Mouse (Mus musculus) stomach, embryonic 14.5 days (tissue): Measurements from ENCODE around the gene Fastk. TPM values are rescaled to one million over a fixed set of nuclear protein-coding genes. Genes with fewer than 3 reads are reported as not detected.
A peak's percentile ranks its signal among the peaks of the same experiment; 100 is the strongest.

ENCODE experiments used
- ATAC-seq: fragments of 200-750 bp; cut with Nextera tagmentation; 2 replicates; pipeline ENCODE4 v1.8.0; 2017; ENCODE audit warnings: low read depth, moderate TSS enrichment; ENCODE audit not compliant: insufficient number of reproducible peaks, insufficient read depth, low FRiP score
- H3K27ac ChIP-seq: fragments of 300-500 bp; sonication (generic); 2 replicates; pipeline ENCODE4 v1.5.1; 2014; ENCODE audit warnings: mild to moderate bottlenecking, low read length, moderate library complexity, mixed read lengths
- H3K27me3 ChIP-seq: fragments of 300-500 bp; sonication (generic); 2 replicates; pipeline ENCODE4 v1.6.1; 2014; ENCODE audit warnings: low read length, control low read depth, mixed read lengths; ENCODE audit not compliant: control insufficient read depth, insufficient read depth
- H3K36me3 ChIP-seq: fragments of 300-500 bp; sonication (generic); 2 replicates; pipeline ENCODE4 v1.6.1; 2014; ENCODE audit warnings: mild to moderate bottlenecking, control low read depth, low read length, moderate library complexity, mixed read lengths; ENCODE audit not compliant: control insufficient read depth, insufficient read depth
- H3K4me1 ChIP-seq: fragments of 300-500 bp; sonication (generic); 2 replicates; pipeline ENCODE4 v1.6.1; 2014; ENCODE audit warnings: low read length, control low read depth, mixed read lengths; ENCODE audit not compliant: control insufficient read depth, insufficient read depth
- H3K4me2 ChIP-seq: fragments of 300-500 bp; sonication (generic); replicated peaks from 2 replicates; pipeline ENCODE4 v1.6.1; 2014; ENCODE audit warnings: low read depth, low read length, control low read depth
- H3K4me3 ChIP-seq: fragments of 300-500 bp; sonication (generic); 2 replicates; pipeline ENCODE4 v1.5.1; 2014; ENCODE audit warnings: low read depth, low read length, control low read depth
- H3K9ac ChIP-seq: fragments of 300-500 bp; sonication (generic); replicated peaks from 2 replicates; pipeline ENCODE4 v1.6.1; 2014; ENCODE audit warnings: low read depth, mild to moderate bottlenecking, control low read depth, low read length, moderate library complexity, mixed read lengths
- H3K9me3 ChIP-seq: fragments of 300-500 bp; sonication (generic); 2 replicates; pipeline ENCODE4 v1.6.1; 2016; ENCODE audit warnings: low read depth, low read length, control low read depth; ENCODE audit not compliant: control insufficient read depth
- WGBS: fragments of 180-500 bp; shearing (Covaris S2); extraction: QIAGEN DNeasy Blood & Tissue Kit; methylation state at CpG from one replicate; pipeline ENCODE4 v1.1.7; 2014; 5-methylcytosine and 5-hydroxymethylcytosine counted together
- polyA plus RNA-seq: library from polyadenylated mRNA; unstranded; fragments of >200 nt; fragmentation: Nextera tagmentation; extraction: Ambion mirVana; gene quantifications from 2 replicates; pipeline ENCODE4 v1.2.1, GENCODE M21; 2014

Gene Fastk
- polyA plus RNA-seq, 1 experiment from 2014 or later, result 102 TPM

DNA sequence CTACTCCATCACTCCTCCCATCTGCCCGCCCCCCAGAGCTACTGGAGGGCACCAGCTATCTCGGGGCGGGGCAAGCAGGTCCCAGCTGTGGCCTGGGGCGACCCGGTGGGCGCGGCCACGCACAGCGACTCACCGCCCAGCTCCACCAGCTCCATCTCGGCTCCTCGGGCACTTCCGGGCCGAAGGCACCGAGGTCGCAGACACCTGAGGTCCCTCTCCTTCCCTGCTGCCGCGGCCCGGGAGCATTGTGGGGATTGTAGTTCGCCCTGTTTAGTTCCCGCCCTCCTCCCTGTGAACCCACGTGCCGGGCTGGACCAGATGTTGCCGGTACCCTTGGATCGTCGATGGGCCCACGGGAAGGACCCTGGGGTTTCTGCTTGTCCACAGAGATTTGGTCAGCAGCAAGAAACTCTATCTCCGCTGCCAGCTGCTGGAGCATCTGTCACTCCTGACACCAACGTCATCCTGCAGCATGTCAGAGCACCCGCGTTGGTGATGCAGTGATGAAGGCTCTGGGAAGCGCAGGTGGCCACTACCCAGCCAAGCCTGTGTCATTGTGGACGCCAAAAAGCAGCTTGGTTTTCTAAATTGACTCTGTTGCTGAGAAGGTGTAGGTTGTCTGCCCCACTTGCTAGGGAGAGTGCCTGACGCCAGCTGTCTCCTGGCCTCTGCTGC, 2.7 kb upstream of the Fastk start, which contains the start of gene Tmub1:
Tmub1 (minus strand) TSS at position 231 of the 675 bp plus-strand sequence.
- peak within 1 kb of the TSS; percentile 38 for H3K9ac ChIP-seq
- H3K4me3 ChIP-seq, result peak within 1 kb of the TSS; percentile 70
- no peaks in the 10 kb centered on the region for H3K9me3 ChIP-seq
- H3K4me1 ChIP-seq, result peaks cover 22% of the 10 kb centered on the region
- peaks cover 5% of the 10 kb centered on the region for H3K36me3 ChIP-seq
- H3K4me2 ChIP-seq, result peak within 1 kb of the TSS; percentile 78
- H3K27ac ChIP-seq, result 0 out of 2 replicates have a peak within 1 kb of the TSS, but pooled peaks have one; percentile 16
- 3% methylated on average over 34 of the region's 34 CpGs for WGBS
- peak; percentile 62 for ATAC-seq
- no peaks in the 10 kb centered on the region for H3K27me3 ChIP-seq

DNA sequence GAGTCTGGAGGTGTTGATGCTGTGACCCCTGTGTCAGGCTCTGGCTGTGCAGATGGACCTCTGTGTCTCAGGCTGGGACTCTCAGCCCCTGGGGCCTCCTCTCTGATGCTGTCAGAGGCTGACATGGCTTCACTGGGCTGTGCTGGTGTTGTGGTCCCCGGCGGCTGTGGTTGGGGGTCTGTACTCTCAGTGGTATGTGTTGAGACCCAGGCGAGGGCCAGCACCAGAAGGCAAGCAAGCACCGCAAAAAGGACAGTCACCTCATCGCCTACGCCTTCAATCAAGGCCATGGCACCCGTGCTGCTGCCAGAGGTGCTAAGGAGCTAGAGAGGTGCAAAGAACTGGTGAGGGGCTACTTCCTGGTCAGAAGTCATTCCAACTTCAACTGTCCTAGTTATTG, 1.5 kb upstream of the Fastk start:
- no peak overlapping the region for H3K4me3 ChIP-seq
- WGBS, result 85% methylated on average over 7 of the region's 7 CpGs
- ATAC-seq, result no peak
- H3K4me1 ChIP-seq, result peaks cover 22% of the 10 kb centered on the region
- H3K4me2 ChIP-seq, result 0 out of 2 replicates have a peak overlapping the region, but pooled peaks have one; percentile 78
- no peaks in the 10 kb centered on the region for H3K27me3 ChIP-seq
- H3K9ac ChIP-seq, result no peak overlapping the region
- no peak overlapping the region for H3K27ac ChIP-seq
- peaks cover 11% of the 10 kb centered on the region for H3K36me3 ChIP-seq
- H3K9me3 ChIP-seq, result no peaks in the 10 kb centered on the region

DNA sequence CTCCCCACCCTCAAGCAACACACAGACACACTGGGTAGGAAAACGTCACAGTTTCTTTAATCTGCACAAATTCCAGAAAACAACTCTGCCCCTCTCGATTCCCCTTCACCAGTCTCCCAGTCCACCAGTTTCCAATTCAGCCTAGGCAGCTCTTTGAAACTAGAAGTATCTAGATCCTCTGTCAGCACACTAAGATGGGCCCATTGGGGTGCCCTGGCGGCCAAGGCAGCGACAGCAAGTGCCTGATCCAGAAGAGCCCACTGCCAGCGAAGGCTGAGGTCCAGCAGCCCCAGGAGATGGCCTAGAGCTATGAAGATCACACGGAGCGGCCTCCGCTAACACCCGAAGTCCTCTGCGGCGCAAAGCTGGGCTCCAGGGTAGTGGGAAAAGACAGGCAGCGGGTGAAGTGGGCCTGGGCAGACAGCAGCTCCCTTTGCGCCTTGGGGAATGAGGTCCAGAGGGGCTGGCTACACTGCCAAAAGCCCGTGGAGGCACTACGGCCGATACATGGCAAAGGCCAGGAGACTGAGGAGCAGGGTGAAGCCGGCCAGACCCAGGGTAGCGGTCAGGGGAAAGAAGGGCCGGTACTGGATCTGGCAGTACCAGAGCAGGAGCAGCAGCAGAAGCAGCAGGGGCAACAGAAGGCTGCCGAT, 467 bp upstream of the Fastk start:
- peaks cover 21% of the 10 kb centered on the region for H3K36me3 ChIP-seq
- ATAC-seq, result peak; percentile 0; the same call in 1 of the 2 replicates
- WGBS, result 52% methylated on average over 20 of the region's 20 CpGs
- peak overlapping the region; percentile 84 for H3K27ac ChIP-seq
- no peaks in the 10 kb centered on the region for H3K9me3 ChIP-seq
- peak overlapping the region; percentile 84; the same call in 1 of the 2 replicates for H3K9ac ChIP-seq
- H3K27me3 ChIP-seq, result no peaks in the 10 kb centered on the region
- H3K4me3 ChIP-seq, result peak overlapping the region; percentile 81
- H3K4me2 ChIP-seq, result peak overlapping the region; percentile 93
- peaks cover 16% of the 10 kb centered on the region for H3K4me1 ChIP-seq

DNA sequence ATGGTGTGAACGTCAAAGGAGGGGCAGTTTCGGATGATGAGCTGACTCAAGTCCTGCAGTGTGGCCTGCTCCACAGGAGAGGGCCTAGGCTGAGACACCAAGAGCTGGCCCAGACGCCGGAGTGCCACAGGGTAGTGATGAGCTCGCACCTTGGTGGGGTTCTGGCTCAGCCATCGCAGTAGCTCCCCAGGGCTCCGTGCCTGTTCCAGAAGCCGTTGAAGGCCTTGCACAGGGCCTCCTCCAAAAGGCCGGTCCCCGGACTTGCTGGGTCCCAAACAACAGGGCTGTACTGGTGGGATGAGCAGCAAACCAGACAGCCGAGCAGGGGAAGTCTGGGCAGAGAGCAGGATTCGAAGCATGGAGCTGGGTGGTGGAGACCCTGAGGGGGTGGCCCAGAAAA, 1.2 kb downstream of the Fastk start:
- no peaks in the 10 kb centered on the region for H3K9me3 ChIP-seq
- H3K27ac ChIP-seq, result no peak overlapping the region
- 84% methylated on average over 12 of the region's 12 CpGs for WGBS
- peak overlapping the region; percentile 84 for H3K9ac ChIP-seq
- peak overlapping the region; percentile 93 for H3K4me2 ChIP-seq
- peaks cover 36% of the 10 kb centered on the region for H3K36me3 ChIP-seq
- ATAC-seq, result no peak
- H3K4me1 ChIP-seq, result peaks cover 16% of the 10 kb centered on the region
- peak overlapping the region; percentile 81 for H3K4me3 ChIP-seq
- no peaks in the 10 kb centered on the region for H3K27me3 ChIP-seq

DNA sequence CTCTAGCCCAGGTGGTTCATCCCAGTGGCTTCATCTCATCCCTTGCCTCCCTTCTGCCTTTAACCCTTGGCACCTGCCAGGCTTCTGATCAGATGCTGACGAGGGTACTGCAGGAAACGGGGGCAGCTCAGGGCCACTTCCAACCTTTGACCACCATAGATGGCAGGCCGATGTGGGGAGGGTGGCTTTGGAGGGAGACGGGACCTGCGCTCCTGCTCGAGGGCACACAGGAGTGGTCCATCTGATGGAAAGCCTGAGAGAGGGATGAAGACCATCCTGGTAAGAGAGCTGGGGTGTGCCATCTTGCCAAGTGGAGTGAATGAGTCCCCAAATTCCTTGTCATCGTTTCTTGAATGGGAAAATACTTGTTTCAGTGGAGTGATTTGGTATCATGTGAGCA, 1.9 kb downstream of the Fastk start:
- H3K4me2 ChIP-seq, result no peak overlapping the region
- peaks cover 39% of the 10 kb centered on the region for H3K36me3 ChIP-seq
- H3K9me3 ChIP-seq, result no peaks in the 10 kb centered on the region
- 92% methylated on average over 7 of the region's 7 CpGs for WGBS
- ATAC-seq, result no peak
- H3K9ac ChIP-seq, result no peak overlapping the region
- no peak overlapping the region for H3K4me3 ChIP-seq
- H3K27ac ChIP-seq, result no peak overlapping the region
- H3K4me1 ChIP-seq, result peaks cover 15% of the 10 kb centered on the region
- no peaks in the 10 kb centered on the region for H3K27me3 ChIP-seq

DNA sequence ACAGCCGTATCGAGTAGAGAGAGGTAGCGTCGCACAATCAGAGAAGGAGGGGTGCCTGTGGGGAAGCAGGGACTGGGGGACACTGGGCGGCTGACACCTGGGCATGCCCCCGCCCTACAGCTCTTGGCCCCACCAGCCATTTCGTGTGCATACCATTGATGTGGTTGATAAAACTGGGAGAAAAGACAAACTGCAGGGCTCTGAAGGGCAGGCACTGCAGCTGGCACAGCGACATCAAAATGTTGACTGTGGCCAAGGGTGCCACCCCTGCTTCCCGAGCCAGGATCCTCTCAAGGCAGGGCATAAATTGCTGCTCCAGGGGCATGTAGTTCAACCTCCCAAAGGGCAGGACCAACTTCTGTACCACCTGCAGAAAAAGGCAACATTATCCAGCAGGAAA, 3.1 kb downstream of the Fastk start:
- H3K9ac ChIP-seq, result no peak overlapping the region
- H3K4me1 ChIP-seq, result peaks cover 11% of the 10 kb centered on the region
- no peaks in the 10 kb centered on the region for H3K9me3 ChIP-seq
- H3K36me3 ChIP-seq, result peaks cover 43% of the 10 kb centered on the region
- WGBS, result 85% methylated on average over 9 of the region's 9 CpGs
- no peak for ATAC-seq
- no peak overlapping the region for H3K4me3 ChIP-seq
- no peak overlapping the region for H3K27ac ChIP-seq
- no peak overlapping the region for H3K4me2 ChIP-seq
- H3K27me3 ChIP-seq, result no peaks in the 10 kb centered on the region

DNA sequence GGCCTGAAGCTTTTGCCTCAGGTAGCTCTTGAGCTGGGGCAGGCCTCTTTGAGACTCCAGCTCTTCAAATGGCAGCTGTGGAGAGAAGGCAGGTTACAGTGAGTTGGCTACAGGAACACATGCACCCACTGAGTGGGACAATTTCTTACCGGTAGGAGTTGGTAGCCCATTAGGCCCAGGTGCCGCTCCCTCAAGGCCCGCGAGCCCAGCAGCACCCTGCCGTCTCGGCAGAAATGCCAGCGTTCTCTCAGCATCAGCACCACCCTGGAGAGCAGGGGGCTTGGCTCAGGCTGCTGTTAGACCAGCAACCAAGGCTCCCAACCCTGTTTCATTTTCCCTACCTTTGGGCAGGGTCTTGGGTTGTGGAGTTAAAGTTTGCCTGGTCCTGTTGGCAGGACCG, 3.9 kb downstream of the Fastk start:
- H3K9ac ChIP-seq, result no peak overlapping the region
- peaks cover 51% of the 10 kb centered on the region for H3K36me3 ChIP-seq
- H3K27ac ChIP-seq, result no peak overlapping the region
- no peaks in the 10 kb centered on the region for H3K9me3 ChIP-seq
- peaks cover 11% of the 10 kb centered on the region for H3K4me1 ChIP-seq
- H3K4me3 ChIP-seq, result no peak overlapping the region
- no peaks in the 10 kb centered on the region for H3K27me3 ChIP-seq
- 91% methylated on average over 8 of the region's 8 CpGs for WGBS
- ATAC-seq, result no peak
- no peak overlapping the region for H3K4me2 ChIP-seq

DNA sequence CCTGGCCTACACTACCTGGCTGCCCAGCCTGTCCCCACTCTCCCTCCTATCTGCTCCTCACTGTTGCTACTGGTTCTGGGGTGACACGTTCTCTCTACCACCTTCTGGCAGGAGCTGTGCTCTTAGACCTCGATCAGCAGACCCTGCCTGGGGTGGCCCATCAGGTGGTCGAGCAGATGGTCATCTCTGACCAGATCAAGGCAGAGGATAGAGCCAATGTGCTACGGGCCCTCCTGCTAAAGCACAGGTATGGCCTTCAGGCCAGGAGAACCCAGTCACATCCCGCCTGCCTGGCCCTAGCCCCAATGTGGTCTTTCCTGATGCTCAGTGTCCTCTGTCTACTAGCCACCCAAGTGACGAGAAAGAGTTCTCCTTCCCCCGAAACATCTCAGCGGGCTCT, 11.1 kb downstream of the Fastk start:
- Histone ChIP-seq H3K27me3 (no peaks in the 10 kb centered on the region), H3K27ac (no peak overlapping the region), H3K4me2 (no peak overlapping the region), H3K36me3 (peaks cover 84% of the 10 kb centered on the region), H3K4me3 (no peak overlapping the region), H3K9me3 (no peaks in the 10 kb centered on the region), H3K9ac (no peak overlapping the region), H3K4me1 (no peaks in the 10 kb centered on the region)
- WGBS, result 87% methylated on average over 8 of the region's 8 CpGs
- ATAC-seq, result no peak
